Mouse (Mus musculus): ENCODE data around the gene Iqcn. TPM values are rescaled to one million over a fixed set of nuclear protein-coding genes. Genes with fewer than 3 reads are reported as not detected.

Gene Iqcn
- total and polyA plus RNA-seq, 2 experiments from 2014 or later = not detected

GRCm38 (mm10) chr8:70765838-70766570 lies 62.7 kb downstream of the Iqcn start:
- Histone ChIP-seq H3K36me3 (replicated peaks; ENCODE audit: control insufficient read depth, insufficient read depth, low read length) (peaks cover 25% of the 10 kb centered on the region), H3K27ac (ENCODE audit: low read depth) (0 out of 2 replicates have a peak overlapping the region, but pooled peaks have one; percentile 12), H3K9me3 (replicated peaks; ENCODE audit: control insufficient read depth, low read length) (no peaks in the 10 kb centered on the region), H3K9ac (replicated peaks; ENCODE audit: low read depth, low read length) (peak overlapping the region; percentile 51), H3K4me3 (ENCODE audit: low read depth, low read length) (peak overlapping the region; percentile 43), H3K4me1 (ENCODE audit: control insufficient read depth, insufficient read depth) (peaks cover 14% of the 10 kb centered on the region), H3K4me2 (ENCODE audit: low read depth, low read length) (peak overlapping the region; percentile 73), H3K27me3 (ENCODE audit: control insufficient read depth, insufficient read depth, low read length) (no peaks in the 10 kb centered on the region)
- ATAC-seq (ENCODE audit: insufficient read depth, low read depth) (no peak), DNase-seq (ENCODE audit: low spot score) (no peak)
- WGBS = 2% methylated on average over 34 of the region's 34 CpGs
- no peak for TF ChIP-seq EP300 (IDR thresholded peaks at IDR 0.05; ENCODE audit: low read depth)
- no peak for TF ChIP-seq CTCF (IDR thresholded peaks at IDR 0.05; ENCODE audit: low read depth)

GRCm38 (mm10) chr8:70766571-70767440 lies 63.5 kb downstream of the Iqcn start:
- WGBS = 14% methylated on average over 21 of the region's 21 CpGs
- Histone ChIP-seq H3K9ac (replicated peaks; ENCODE audit: low read depth, low read length) (peak overlapping the region; percentile 51), H3K9me3 (replicated peaks; ENCODE audit: control insufficient read depth, low read length) (no peaks in the 10 kb centered on the region), H3K27ac (ENCODE audit: low read depth) (no peak overlapping the region), H3K27me3 (ENCODE audit: control insufficient read depth, insufficient read depth, low read length) (no peaks in the 10 kb centered on the region), H3K4me2 (ENCODE audit: low read depth, low read length) (peak overlapping the region; percentile 73), H3K4me3 (ENCODE audit: low read depth, low read length) (peak overlapping the region; percentile 43), H3K4me1 (ENCODE audit: control insufficient read depth, insufficient read depth) (peaks cover 14% of the 10 kb centered on the region), H3K36me3 (replicated peaks; ENCODE audit: control insufficient read depth, insufficient read depth, low read length) (peaks cover 33% of the 10 kb centered on the region)
- ATAC-seq (ENCODE audit: insufficient read depth, low read depth) (0 out of 2 replicates have a peak, but pooled peaks have one; percentile 8), DNase-seq (ENCODE audit: low spot score) (no peak)
- TF ChIP-seq CTCF (IDR thresholded peaks at IDR 0.05; ENCODE audit: low read depth) = no peak
- TF ChIP-seq EP300 (IDR thresholded peaks at IDR 0.05; ENCODE audit: low read depth) = no peak

Other genes with a start within 250 kb of the Iqcn start
- 15.8 and 22.6 TPM in 2 replicates for gene Klhl26, start 226.5 kb upstream of the Iqcn start, total RNA-seq (2014; rRNA removed; ENCODE audit: low replicate concordance)
- gene Klhl26, start 226.5 kb upstream of the Iqcn start, polyA plus RNA-seq (2015; fragmentation: Nextera tagmentation; extraction: Ambion mirVana) = 7.1 and 8.7 TPM in 2 replicates
- gene Tmem59l, start 216.1 kb upstream of the Iqcn start, total RNA-seq (2014; rRNA removed; ENCODE audit: low replicate concordance) = not detected in 2 replicates
- not detected in 2 replicates for gene Tmem59l, start 216.1 kb upstream of the Iqcn start, polyA plus RNA-seq (2015; fragmentation: Nextera tagmentation; extraction: Ambion mirVana)
- gene Crlf1, start 210.3 kb upstream of the Iqcn start, total RNA-seq (2014; rRNA removed; ENCODE audit: low replicate concordance) = not detected in 2 replicates
- gene Crlf1, start 210.3 kb upstream of the Iqcn start, polyA plus RNA-seq (2015; fragmentation: Nextera tagmentation; extraction: Ambion mirVana) = 0.16 and 0.66 TPM in 2 replicates
- gene Rex1bd, start 196.7 kb upstream of the Iqcn start, total RNA-seq (2014; rRNA removed; ENCODE audit: low replicate concordance) = 121 and 145 TPM in 2 replicates
- gene Rex1bd, start 196.7 kb upstream of the Iqcn start, polyA plus RNA-seq (2015; fragmentation: Nextera tagmentation; extraction: Ambion mirVana) = 139 and 146 TPM in 2 replicates
- gene Uba52, start 192.7 kb upstream of the Iqcn start, total RNA-seq (2014; rRNA removed; ENCODE audit: low replicate concordance) = 887 and 1,064 TPM in 2 replicates
- 1,011 and 1,075 TPM in 2 replicates for gene Uba52, start 192.7 kb upstream of the Iqcn start, polyA plus RNA-seq (2015; fragmentation: Nextera tagmentation; extraction: Ambion mirVana)
- gene Fkbp8, start 175.7 kb upstream of the Iqcn start, total RNA-seq (2014; rRNA removed; ENCODE audit: low replicate concordance) = 422 and 440 TPM in 2 replicates
- gene Fkbp8, start 175.7 kb upstream of the Iqcn start, polyA plus RNA-seq (2015; fragmentation: Nextera tagmentation; extraction: Ambion mirVana) = 195 and 200 TPM in 2 replicates
- 110 and 120 TPM in 2 replicates for gene Kxd1, start 175.5 kb upstream of the Iqcn start, total RNA-seq (2014; rRNA removed; ENCODE audit: low replicate concordance)
- 93.5 and 96.7 TPM in 2 replicates for gene Kxd1, start 175.5 kb upstream of the Iqcn start, polyA plus RNA-seq (2015; fragmentation: Nextera tagmentation; extraction: Ambion mirVana)
- gene Ell, start 164.0 kb upstream of the Iqcn start, total RNA-seq (2014; rRNA removed; ENCODE audit: low replicate concordance) = 7.3 and 13.9 TPM in 2 replicates
- gene Ell, start 164.0 kb upstream of the Iqcn start, polyA plus RNA-seq (2015; fragmentation: Nextera tagmentation; extraction: Ambion mirVana) = 7.9 and 9.1 TPM in 2 replicates
- 111 and 125 TPM in 2 replicates for gene Isyna1, start 109.1 kb upstream of the Iqcn start, total RNA-seq (2014; rRNA removed; ENCODE audit: low replicate concordance)
- gene Isyna1, start 109.1 kb upstream of the Iqcn start, polyA plus RNA-seq (2015; fragmentation: Nextera tagmentation; extraction: Ambion mirVana) = 53.3 and 59.6 TPM in 2 replicates
- gene Ssbp4, start 94.6 kb upstream of the Iqcn start, total RNA-seq (2014; rRNA removed; ENCODE audit: low replicate concordance) = 107 and 143 TPM in 2 replicates
- 55.6 and 57.3 TPM in 2 replicates for gene Ssbp4, start 94.6 kb upstream of the Iqcn start, polyA plus RNA-seq (2015; fragmentation: Nextera tagmentation; extraction: Ambion mirVana)
- gene Lrrc25, start 87.3 kb upstream of the Iqcn start, total RNA-seq (2014; rRNA removed; ENCODE audit: low replicate concordance) = 1.5 and 2.2 TPM in 2 replicates
- 1.3 and 1.6 TPM in 2 replicates for gene Lrrc25, start 87.3 kb upstream of the Iqcn start, polyA plus RNA-seq (2015; fragmentation: Nextera tagmentation; extraction: Ambion mirVana)
- 0.15 and 5.4 TPM in 2 replicates for gene Gdf15, start 71.0 kb upstream of the Iqcn start, total RNA-seq (2014; rRNA removed; ENCODE audit: low replicate concordance)
- gene Gdf15, start 71.0 kb upstream of the Iqcn start, polyA plus RNA-seq (2015; fragmentation: Nextera tagmentation; extraction: Ambion mirVana) = 1.4 and 1.7 TPM in 2 replicates
- 18.0 and 36.3 TPM in 2 replicates for gene Pgpep1, start 43.1 kb upstream of the Iqcn start, total RNA-seq (2014; rRNA removed; ENCODE audit: low replicate concordance)
- gene Pgpep1, start 43.1 kb upstream of the Iqcn start, polyA plus RNA-seq (2015; fragmentation: Nextera tagmentation; extraction: Ambion mirVana) = 26.9 and 29.1 TPM in 2 replicates
- gene Lsm4, start 30.2 kb upstream of the Iqcn start, total RNA-seq (2014; rRNA removed; ENCODE audit: low replicate concordance) = 438 and 495 TPM in 2 replicates
- 202 and 205 TPM in 2 replicates for gene Lsm4, start 30.2 kb upstream of the Iqcn start, polyA plus RNA-seq (2015; fragmentation: Nextera tagmentation; extraction: Ambion mirVana)
- gene Jund, start 4.5 kb upstream of the Iqcn start, total RNA-seq (2014; rRNA removed; ENCODE audit: low replicate concordance) = 322 and 503 TPM in 2 replicates
- gene Jund, start 4.5 kb upstream of the Iqcn start, polyA plus RNA-seq (2015; fragmentation: Nextera tagmentation; extraction: Ambion mirVana) = 45.9 and 49.5 TPM in 2 replicates
- not detected in 2 replicates for gene Gm3336, start 15.1 kb downstream of the Iqcn start, total RNA-seq (2014; rRNA removed; ENCODE audit: low replicate concordance)
- gene Gm3336, start 15.1 kb downstream of the Iqcn start, polyA plus RNA-seq (2015; fragmentation: Nextera tagmentation; extraction: Ambion mirVana) = not detected in 2 replicates
- gene Pde4c, start 20.3 kb downstream of the Iqcn start, total RNA-seq (2014; rRNA removed; ENCODE audit: low replicate concordance) = 0.42 and 1.2 TPM in 2 replicates
- gene Pde4c, start 20.3 kb downstream of the Iqcn start, polyA plus RNA-seq (2015; fragmentation: Nextera tagmentation; extraction: Ambion mirVana) = 0.44 and 0.56 TPM in 2 replicates
- gene Rab3a, start 51.2 kb downstream of the Iqcn start, total RNA-seq (2014; rRNA removed; ENCODE audit: low replicate concordance) = 21.4 and 40.3 TPM in 2 replicates
- gene Rab3a, start 51.2 kb downstream of the Iqcn start, polyA plus RNA-seq (2015; fragmentation: Nextera tagmentation; extraction: Ambion mirVana) = 32.7 and 32.8 TPM in 2 replicates
- gene Mpv17l2, start 57.5 kb downstream of the Iqcn start, total RNA-seq (2014; rRNA removed; ENCODE audit: low replicate concordance) = 26.6 and 56.3 TPM in 2 replicates
- gene Mpv17l2, start 57.5 kb downstream of the Iqcn start, polyA plus RNA-seq (2015; fragmentation: Nextera tagmentation; extraction: Ambion mirVana) = 50.3 and 54.0 TPM in 2 replicates
- gene Pik3r2, start 73.3 kb downstream of the Iqcn start, total RNA-seq (2014; rRNA removed; ENCODE audit: low replicate concordance) = 36.6 and 39.3 TPM in 2 replicates
- 30.2 and 32.5 TPM in 2 replicates for gene Pik3r2, start 73.3 kb downstream of the Iqcn start, polyA plus RNA-seq (2015; fragmentation: Nextera tagmentation; extraction: Ambion mirVana)
- 3.0 and 5.6 TPM in 2 replicates for gene Mast3, start 101.6 kb downstream of the Iqcn start, total RNA-seq (2014; rRNA removed; ENCODE audit: low replicate concordance)
- 2.3 and 3.2 TPM in 2 replicates for gene Mast3, start 101.6 kb downstream of the Iqcn start, polyA plus RNA-seq (2015; fragmentation: Nextera tagmentation; extraction: Ambion mirVana)
- 0.08 TPM in 1 of 2 replicates, not detected in the other for gene Il12rb1, start 105.0 kb downstream of the Iqcn start, total RNA-seq (2014; rRNA removed; ENCODE audit: low replicate concordance)
- gene Il12rb1, start 105.0 kb downstream of the Iqcn start, polyA plus RNA-seq (2015; fragmentation: Nextera tagmentation; extraction: Ambion mirVana) = not detected in 2 replicates
- 4.5 and 38.1 TPM in 2 replicates for gene Arrdc2, start 136.3 kb downstream of the Iqcn start, total RNA-seq (2014; rRNA removed; ENCODE audit: low replicate concordance)
- 3.0 and 3.6 TPM in 2 replicates for gene Arrdc2, start 136.3 kb downstream of the Iqcn start, polyA plus RNA-seq (2015; fragmentation: Nextera tagmentation; extraction: Ambion mirVana)
- gene Kcnn1, start 159.8 kb downstream of the Iqcn start, total RNA-seq (2014; rRNA removed; ENCODE audit: low replicate concordance) = 7.5 and 25.2 TPM in 2 replicates
- 3.4 TPM in 2 replicates for gene Kcnn1, start 159.8 kb downstream of the Iqcn start, polyA plus RNA-seq (2015; fragmentation: Nextera tagmentation; extraction: Ambion mirVana)
- 12.6 and 32.0 TPM in 2 replicates for gene Ccdc124, start 170.5 kb downstream of the Iqcn start, total RNA-seq (2014; rRNA removed; ENCODE audit: low replicate concordance)
- gene Ccdc124, start 170.5 kb downstream of the Iqcn start, polyA plus RNA-seq (2015; fragmentation: Nextera tagmentation; extraction: Ambion mirVana) = 77.9 and 79.5 TPM in 2 replicates
- not detected in 2 replicates for gene Slc5a5, start 189.3 kb downstream of the Iqcn start, total RNA-seq (2014; rRNA removed; ENCODE audit: low replicate concordance)
- 0.05 and 0.10 TPM in 2 replicates for gene Slc5a5, start 189.3 kb downstream of the Iqcn start, polyA plus RNA-seq (2015; fragmentation: Nextera tagmentation; extraction: Ambion mirVana)
- 2,186 and 2,206 TPM in 2 replicates for gene Rpl18a, start 194.0 kb downstream of the Iqcn start, total RNA-seq (2014; rRNA removed; ENCODE audit: low replicate concordance)
- 2,523 and 2,655 TPM in 2 replicates for gene Rpl18a, start 194.0 kb downstream of the Iqcn start, polyA plus RNA-seq (2015; fragmentation: Nextera tagmentation; extraction: Ambion mirVana)
- 32.6 and 35.6 TPM in 2 replicates for gene Map1s, start 202.5 kb downstream of the Iqcn start, total RNA-seq (2014; rRNA removed; ENCODE audit: low replicate concordance)
- 21.4 and 24.9 TPM in 2 replicates for gene Map1s, start 202.5 kb downstream of the Iqcn start, polyA plus RNA-seq (2015; fragmentation: Nextera tagmentation; extraction: Ambion mirVana)